Mouse (Mus musculus): ENCODE data around the gene Naa20.

GRCm38 (mm10) chr2:145898106-145898505 is 3.8 kb upstream of the Naa20 start:
- no peak for TF ChIP-seq CTCF (IDR thresholded peaks at IDR 0.05; ENCODE audit: insufficient read depth, low read depth, low read length)
- TF ChIP-seq POLR2A (IDR thresholded peaks at IDR 0.05; ENCODE audit: insufficient read depth, low read depth, low read length), result no peak
